Mouse (Mus musculus) E14TG2a.4 (cell line): ENCODE data around the gene Arhgap32.

Source experiments
- CTCF ChIP-seq: conservative IDR thresholded peaks from 2 replicates; pipeline ENCODE4 v1.5.1; 2014; ENCODE audit warnings: low read length
- POU5F1 ChIP-seq: IDR thresholded peaks from 2 replicates; pipeline ENCODE4 v1.6.1; 2014; ENCODE audit warnings: low read length, borderline replicate concordance

DNA sequence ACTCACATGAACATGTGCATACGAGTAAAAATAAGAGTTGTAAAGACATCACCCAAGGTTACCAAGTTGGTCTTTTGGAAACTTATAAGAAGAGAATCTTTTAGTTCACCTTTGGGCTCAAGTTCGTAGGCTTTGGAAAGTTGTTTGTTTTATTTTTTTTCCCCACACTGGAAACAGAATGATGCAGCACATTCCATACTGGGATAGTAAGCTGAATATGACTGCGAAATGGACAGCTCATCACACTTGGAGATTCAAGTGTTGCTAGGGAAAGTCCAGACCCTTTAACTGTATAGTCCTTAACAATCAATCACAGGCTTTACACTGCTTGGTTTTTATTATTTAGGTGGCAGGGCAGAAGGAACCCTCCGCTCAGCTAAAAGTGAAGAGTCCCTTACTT, 137.8 kb downstream of the Arhgap32 start:
- no peak for TF ChIP-seq CTCF
- no peak for TF ChIP-seq POU5F1
